Mouse (Mus musculus): ENCODE measurements around the gene Rftn1.

GRCm38 (mm10) chr17:50169946-50170427 lies 20.5 kb downstream of the Rftn1 start:
- no peak for TF ChIP-seq CTCF (IDR thresholded peaks at IDR 0.05; ENCODE audit: control insufficient read depth, insufficient read depth, insufficient replicate concordance, low read depth, low read length)
- TF ChIP-seq POLR2A (IDR thresholded peaks at IDR 0.05; ENCODE audit: control insufficient read depth, low read depth, low read length), result no peak
